Mouse (Mus musculus): Measurements from ENCODE around the gene Arntl. TPM values are rescaled to one million over a fixed set of nuclear protein-coding genes. Genes with fewer than 3 reads are reported as not detected.

The Arntl gene
- polyA plus RNA-seq, 1 experiment from 2014 or later = 16.7 TPM

GRCm38 (mm10) chr7:113241901-113242661, 34.8 kb downstream of the Arntl start:
- no peaks in the 10 kb centered on the region for H3K36me3 ChIP-seq (replicated peaks)
- H3K4me1 ChIP-seq = peaks cover 3% of the 10 kb centered on the region; the same call in 1 of the 2 replicates
- ATAC-seq (replicated peaks) = no peak
- H3K27ac ChIP-seq = no peak overlapping the region
- H3K9ac ChIP-seq = no peak overlapping the region
- 80% methylated on average over 12 of the region's 12 CpGs for WGBS
- no peaks in the 10 kb centered on the region for H3K27me3 ChIP-seq (replicated peaks)
- no peaks in the 10 kb centered on the region for H3K9me3 ChIP-seq
- H3K4me3 ChIP-seq = no peak overlapping the region
- H3K4me2 ChIP-seq = no peak overlapping the region

- Histone ChIP-seq H3K27ac (0 out of 2 replicates have a peak overlapping the region, but pooled peaks have one; percentile 8), H3K27me3 (replicated peaks) (no peaks in the 10 kb centered on the region), H3K9me3 (no peaks in the 10 kb centered on the region), H3K4me1 (peaks cover 3% of the 10 kb centered on the region; the same call in 1 of the 2 replicates), H3K4me2 (no peak overlapping the region), H3K9ac (no peak overlapping the region), H3K36me3 (replicated peaks) (no peaks in the 10 kb centered on the region), H3K4me3 (no peak overlapping the region)
- no peak for ATAC-seq (replicated peaks)
- 68% methylated on average over 6 of the region's 6 CpGs for WGBS
Observed at GRCm38 (mm10) chr7:113242688-113243087, 35.4 kb downstream of the Arntl start.

GRCm38 (mm10) chr7:113245144-113245543, 37.9 kb downstream of the Arntl start:
- Histone ChIP-seq H3K4me2 (no peak overlapping the region), H3K36me3 (replicated peaks) (no peaks in the 10 kb centered on the region), H3K4me3 (no peak overlapping the region), H3K27ac (no peak overlapping the region), H3K9ac (no peak overlapping the region), H3K9me3 (no peaks in the 10 kb centered on the region), H3K4me1 (peaks cover 20% of the 10 kb centered on the region), H3K27me3 (replicated peaks) (no peaks in the 10 kb centered on the region)
- 77% methylated on average over 5 of the region's 5 CpGs for WGBS
- no peak for ATAC-seq (replicated peaks)

DNA sequence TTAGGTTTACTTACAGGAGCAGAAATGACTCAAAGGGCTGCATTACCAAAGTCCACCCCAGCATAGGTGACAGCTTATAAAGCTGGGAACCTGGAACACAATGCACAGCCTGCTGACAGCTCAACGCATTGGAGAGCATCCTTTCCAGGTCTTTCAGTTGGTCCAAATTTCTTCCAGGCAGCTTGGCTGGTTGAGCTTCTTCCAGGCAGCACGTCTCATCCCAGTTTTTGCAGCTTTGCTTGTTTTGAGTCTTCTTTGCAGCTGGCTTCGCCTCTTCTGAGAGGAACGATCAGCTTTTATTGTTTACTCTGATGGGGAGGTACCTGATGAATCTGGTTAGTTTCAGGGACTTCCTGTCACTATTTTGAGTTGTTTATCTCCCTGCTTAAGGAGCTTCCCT, 39.2 kb downstream of the Arntl start:
- no peak for ATAC-seq (replicated peaks)
- no peak overlapping the region for H3K9ac ChIP-seq
- no peaks in the 10 kb centered on the region for H3K9me3 ChIP-seq
- no peak overlapping the region for H3K4me2 ChIP-seq
- H3K36me3 ChIP-seq (replicated peaks) = no peaks in the 10 kb centered on the region
- peaks cover 32% of the 10 kb centered on the region for H3K4me1 ChIP-seq
- no peaks in the 10 kb centered on the region for H3K27me3 ChIP-seq (replicated peaks)
- H3K4me3 ChIP-seq = no peak overlapping the region
- no peak overlapping the region for H3K27ac ChIP-seq
- WGBS = 90% methylated on average over 4 of the region's 4 CpGs

DNA sequence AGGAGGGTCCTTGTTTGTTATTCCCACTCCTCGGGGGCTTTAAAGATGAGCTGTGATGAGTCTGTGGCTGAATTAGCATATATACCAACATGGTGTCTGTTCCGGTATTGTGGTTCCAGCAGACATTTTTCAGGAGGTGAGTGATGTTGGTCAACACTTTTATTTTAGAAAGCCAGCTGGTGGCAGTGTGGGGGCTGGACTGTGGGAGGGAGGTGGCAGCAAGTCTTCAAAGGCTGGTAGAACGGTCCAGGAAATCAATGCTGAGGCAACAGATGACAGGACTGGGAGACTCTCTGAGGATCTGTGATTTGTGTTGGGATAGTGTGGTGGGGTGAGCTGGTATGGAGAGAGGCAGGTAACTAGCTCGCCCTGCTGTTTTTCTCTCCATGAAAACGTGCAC, 39.9 kb downstream of the Arntl start:
- ATAC-seq (replicated peaks) = no peak
- Histone ChIP-seq H3K4me1 (peaks cover 37% of the 10 kb centered on the region), H3K9ac (no peak overlapping the region), H3K27me3 (replicated peaks) (no peaks in the 10 kb centered on the region), H3K4me3 (no peak overlapping the region), H3K4me2 (no peak overlapping the region), H3K36me3 (replicated peaks) (no peaks in the 10 kb centered on the region), H3K27ac (no peak overlapping the region), H3K9me3 (no peaks in the 10 kb centered on the region)
- 75% methylated on average over 5 of the region's 5 CpGs for WGBS

- Histone ChIP-seq H3K27me3 (replicated peaks) (no peaks in the 10 kb centered on the region), H3K4me1 (peaks cover 41% of the 10 kb centered on the region), H3K4me2 (no peak overlapping the region), H3K9me3 (no peaks in the 10 kb centered on the region), H3K36me3 (replicated peaks) (no peaks in the 10 kb centered on the region), H3K9ac (no peak overlapping the region), H3K4me3 (no peak overlapping the region), H3K27ac (peak overlapping the region; percentile 79)
- ATAC-seq (replicated peaks) = peak; percentile 35; the same call in 1 of the 2 replicates
- WGBS = 39% methylated on average over 16 of the region's 16 CpGs
Observed at GRCm38 (mm10) chr7:113249134-113249825, 42.0 kb downstream of the Arntl start.

DNA sequence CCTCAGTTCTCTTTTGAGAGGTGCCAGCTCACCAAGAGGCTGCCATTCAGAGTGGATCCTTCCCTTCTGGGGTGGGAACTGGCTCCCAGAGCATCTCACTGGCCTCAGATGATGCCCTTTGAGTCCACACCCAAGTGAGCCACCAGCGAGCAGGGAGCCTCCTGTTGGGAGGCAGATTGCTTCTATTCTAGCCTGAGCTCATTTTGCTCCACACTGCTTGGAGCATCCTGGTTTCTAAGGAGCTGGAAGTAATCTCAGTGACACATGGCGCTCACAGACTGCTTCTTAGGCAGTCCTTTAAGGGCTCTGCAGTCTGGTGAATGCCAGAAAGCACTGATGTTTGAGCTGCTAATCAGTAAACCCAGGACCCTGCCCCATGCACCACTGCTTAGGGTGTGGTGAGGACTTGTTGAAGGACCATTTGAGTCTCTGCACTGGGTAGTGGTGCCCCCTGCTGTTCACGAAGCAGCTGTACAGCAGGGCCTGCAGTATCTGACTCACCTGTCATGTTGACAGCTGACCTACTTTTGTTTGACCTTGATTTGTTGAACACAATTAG, 43.2 kb downstream of the Arntl start:
- Histone ChIP-seq H3K4me3 (no peak overlapping the region), H3K9me3 (no peaks in the 10 kb centered on the region), H3K36me3 (replicated peaks) (no peaks in the 10 kb centered on the region), H3K9ac (no peak overlapping the region), H3K4me1 (peaks cover 41% of the 10 kb centered on the region), H3K27ac (peak overlapping the region; percentile 79), H3K4me2 (no peak overlapping the region), H3K27me3 (replicated peaks) (no peaks in the 10 kb centered on the region)
- peak; percentile 51 for ATAC-seq (replicated peaks)
- 39% methylated on average over 3 of the region's 3 CpGs for WGBS

DNA sequence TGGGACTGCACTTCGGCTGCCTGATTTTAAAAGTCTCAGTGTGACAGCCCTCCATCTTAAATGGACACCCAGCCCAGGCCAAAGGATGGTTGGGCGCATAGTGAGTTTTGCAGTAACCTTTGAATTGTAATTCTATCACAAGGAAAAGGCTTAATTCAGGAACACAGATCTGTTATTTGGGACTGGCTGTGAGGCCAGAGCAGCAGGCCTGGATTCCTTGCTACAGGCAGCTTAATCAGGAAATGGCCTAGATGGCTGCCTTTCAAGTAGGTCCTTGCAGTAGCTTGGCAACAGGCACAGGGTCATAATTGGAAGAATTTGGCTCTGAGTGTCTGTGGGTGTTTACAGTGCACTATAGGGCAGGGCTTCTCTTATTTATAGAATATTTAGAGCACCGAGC, 43.7 kb downstream of the Arntl start:
- no peak overlapping the region for H3K4me2 ChIP-seq
- peak; percentile 57; the same call in 1 of the 2 replicates for ATAC-seq (replicated peaks)
- H3K9me3 ChIP-seq = no peaks in the 10 kb centered on the region
- no peaks in the 10 kb centered on the region for H3K27me3 ChIP-seq (replicated peaks)
- no peaks in the 10 kb centered on the region for H3K36me3 ChIP-seq (replicated peaks)
- peaks cover 41% of the 10 kb centered on the region for H3K4me1 ChIP-seq
- 48% methylated on average over 3 of the region's 3 CpGs for WGBS
- H3K4me3 ChIP-seq = no peak overlapping the region
- peak overlapping the region; percentile 79 for H3K27ac ChIP-seq
- H3K9ac ChIP-seq = no peak overlapping the region

- H3K4me2 ChIP-seq = no peak overlapping the region
- no peaks in the 10 kb centered on the region for H3K27me3 ChIP-seq (replicated peaks)
- H3K4me3 ChIP-seq = no peak overlapping the region
- 58% methylated on average over 6 of the region's 6 CpGs for WGBS
- peaks cover 41% of the 10 kb centered on the region for H3K4me1 ChIP-seq
- no peaks in the 10 kb centered on the region for H3K36me3 ChIP-seq (replicated peaks)
- no peaks in the 10 kb centered on the region for H3K9me3 ChIP-seq
- no peak overlapping the region for H3K9ac ChIP-seq
- no peak for ATAC-seq (replicated peaks)
- peak overlapping the region; percentile 79 for H3K27ac ChIP-seq
Observed at GRCm38 (mm10) chr7:113251554-113251953, 44.3 kb downstream of the Arntl start.

GRCm38 (mm10) chr7:113253777-113254405, 46.6 kb downstream of the Arntl start:
- H3K4me3 ChIP-seq = no peak overlapping the region
- H3K27ac ChIP-seq = no peak overlapping the region
- 94% methylated on average over 7 of the region's 7 CpGs for WGBS

GRCm38 (mm10) chr7:113256046-113256445, 48.8 kb downstream of the Arntl start:
- H3K27ac ChIP-seq = no peak overlapping the region
- H3K4me3 ChIP-seq = no peak overlapping the region
- H3K9me3 ChIP-seq = no peaks in the 10 kb centered on the region
- no peaks in the 10 kb centered on the region for H3K36me3 ChIP-seq (replicated peaks)
- H3K4me1 ChIP-seq = peaks cover 22% of the 10 kb centered on the region
- no peak overlapping the region for H3K9ac ChIP-seq
- no peak for ATAC-seq (replicated peaks)
- WGBS = 55% methylated on average over 4 of the region's 4 CpGs
- H3K27me3 ChIP-seq (replicated peaks) = no peaks in the 10 kb centered on the region
- no peak overlapping the region for H3K4me2 ChIP-seq

More at GRCm38 (mm10) chr7:113253777-113254405, 46.6 kb downstream of the Arntl start:
- no peak overlapping the region for H3K4me2 ChIP-seq
- no peaks in the 10 kb centered on the region for H3K36me3 ChIP-seq (replicated peaks)
- no peaks in the 10 kb centered on the region for H3K27me3 ChIP-seq (replicated peaks)
- H3K9ac ChIP-seq = no peak overlapping the region
- no peak for ATAC-seq (replicated peaks)
- no peaks in the 10 kb centered on the region for H3K9me3 ChIP-seq
- peaks cover 37% of the 10 kb centered on the region for H3K4me1 ChIP-seq

- H3K36me3 ChIP-seq (replicated peaks) = no peaks in the 10 kb centered on the region
- WGBS = 75% methylated on average over 4 of the region's 4 CpGs
- H3K4me1 ChIP-seq = peaks cover 7% of the 10 kb centered on the region
- H3K4me3 ChIP-seq = no peak overlapping the region
- H3K27ac ChIP-seq = no peak overlapping the region
- ATAC-seq (replicated peaks) = no peak
- H3K4me2 ChIP-seq = no peak overlapping the region
- H3K27me3 ChIP-seq (replicated peaks) = no peaks in the 10 kb centered on the region
- no peak overlapping the region for H3K9ac ChIP-seq
- H3K9me3 ChIP-seq = no peaks in the 10 kb centered on the region
Observed at GRCm38 (mm10) chr7:113258430-113258829, 51.2 kb downstream of the Arntl start.

Data from midbrain, embryonic 15.5 days (tissue).